Mouse (Mus musculus): ENCODE measurements around the gene Ccer2.

- TF ChIP-seq POLR2A (IDR thresholded peaks at IDR 0.05; ENCODE audit: extremely low read depth, insufficient read depth, low read length), result no peak
- no peak for TF ChIP-seq CTCF (IDR thresholded peaks at IDR 0.05; ENCODE audit: extremely low read depth, insufficient read depth, low read length)
Observed at GRCm38 (mm10) chr7:28803756-28804155, 47.8 kb downstream of the Ccer2 start.

Measured in cortical plate, adult 2 months (tissue).